Mouse (Mus musculus) C2C12 (cell line): ENCODE data around the gene Arhgef2. TPM values are rescaled to one million over a fixed set of nuclear protein-coding genes. Genes with fewer than 3 reads are reported as not detected.

ENCODE experiments used
- H3K27me3 ChIP-seq: one replicate; pipeline ENCODE4 v1.6.1; 2011; ENCODE audit not compliant: control insufficient read depth, insufficient read depth, insufficient read length
- H3K36me3 ChIP-seq: one replicate; pipeline ENCODE4 v1.6.1; 2011; ENCODE audit not compliant: control insufficient read depth, insufficient read depth
- H3K4me3 ChIP-seq: one replicate; pipeline ENCODE4 v1.5.1; 2011; ENCODE audit warnings: mild to moderate bottlenecking, control low read depth; ENCODE audit not compliant: poor library complexity, insufficient read depth, severe bottlenecking
- H3K79me2 ChIP-seq: one replicate; pipeline ENCODE4 v1.6.1; 2011; ENCODE audit not compliant: control insufficient read depth, insufficient read depth
- H3K79me3 ChIP-seq: one replicate; pipeline ENCODE4 v1.6.1; 2011; ENCODE audit warnings: low read depth, control low read depth
- H3ac ChIP-seq: one replicate; pipeline ENCODE3; 2011; ENCODE audit warnings: low read depth; ENCODE audit not compliant: control insufficient read depth, insufficient read length
- CEBPB ChIP-seq: IDR thresholded peaks from one replicate; pipeline ENCODE4 v1.6.1; 2011; ENCODE audit warnings: low read depth, mild to moderate bottlenecking, control low read depth, moderate library complexity
- CTCF ChIP-seq: IDR thresholded peaks from one replicate; pipeline ENCODE4 v1.5.1; 2011; ENCODE audit not compliant: control insufficient read depth, insufficient read depth, insufficient read length
- FOSL1 ChIP-seq: IDR thresholded peaks from one replicate; pipeline ENCODE4 v1.8.0; 2011; ENCODE audit warnings: mild to moderate bottlenecking, low read length; ENCODE audit not compliant: poor library complexity, insufficient read depth, severe bottlenecking
- MAX ChIP-seq: IDR thresholded peaks from one replicate; pipeline ENCODE4 v1.6.1; 2011; ENCODE audit warnings: mild to moderate bottlenecking, control low read depth
- MYOD1 ChIP-seq: IDR thresholded peaks from one replicate; pipeline ENCODE4 v1.6.1; 2011; ENCODE audit warnings: low read depth; ENCODE audit not compliant: control insufficient read depth, insufficient read length
- MYOG ChIP-seq: IDR thresholded peaks from one replicate; pipeline ENCODE4 v1.6.1; 2011; ENCODE audit not compliant: control insufficient read depth, insufficient read length; ENCODE audit errors: extremely low read depth
- USF1 ChIP-seq: IDR thresholded peaks from one replicate; pipeline ENCODE4 v1.6.1; 2011; ENCODE audit warnings: low read depth, mild to moderate bottlenecking, control low read depth, moderate library complexity
- polyA plus RNA-seq: library from polyadenylated mRNA; unstranded; fragments of >200 nt; fragmentation: generic; extraction: Trizol; gene quantifications from one replicate; pipeline ENCODE4 v1.2.1, GENCODE M21; 2012; ENCODE audit warnings: missing spikeins

Gene Arhgef2
- polyA plus RNA-seq, 1 experiment, result 88.3 TPM

- no peak within 1 kb of the TSS for H3K4me3 ChIP-seq
- peaks cover 9% of the 10 kb centered on the region for H3K36me3 ChIP-seq
- H3K27me3 ChIP-seq, result no peaks in the 10 kb centered on the region
- no peaks in the 10 kb centered on the region for H3K79me2 ChIP-seq
- no peak within 1 kb of the TSS for H3ac ChIP-seq
- H3K79me3 ChIP-seq, result no peaks in the 10 kb centered on the region
- TF ChIP-seq MAX, result no peak
- TF ChIP-seq CTCF, result no peak
- TF ChIP-seq USF1, result no peak
- TF ChIP-seq MYOD1, result no peak
Observed at GRCm38 (mm10) chr3:88652846-88653515, 47.2 kb downstream of the Arhgef2 start, which contains the start of gene Rxfp4. Gene Rxfp4 (minus strand): TSS chr3:88653142.

- H3K79me3 ChIP-seq, result no peaks in the 10 kb centered on the region
- H3K27me3 ChIP-seq, result no peaks in the 10 kb centered on the region
- TF ChIP-seq CEBPB (no peak), USF1 (no peak), CTCF (no peak), MAX (no peak), MYOG (no peak), FOSL1 (no peak), MYOD1 (no peak)
- H3K79me2 ChIP-seq, result no peaks in the 10 kb centered on the region
- H3K4me3 ChIP-seq, result no peak overlapping the region
- no peak overlapping the region for H3ac ChIP-seq
- peaks cover 2% of the 10 kb centered on the region for H3K36me3 ChIP-seq
Observed at GRCm38 (mm10) chr3:88653516-88654370, 48.0 kb downstream of the Arhgef2 start.

- peak; percentile 51 for TF ChIP-seq USF1
- TF ChIP-seq MAX, result no peak
- TF ChIP-seq MYOD1, result peak; percentile 43
- no peaks in the 10 kb centered on the region for H3K79me2 ChIP-seq
- no peaks in the 10 kb centered on the region for H3K79me3 ChIP-seq
- H3K36me3 ChIP-seq, result no peaks in the 10 kb centered on the region
- H3ac ChIP-seq, result no peak overlapping the region
- no peaks in the 10 kb centered on the region for H3K27me3 ChIP-seq
- no peak overlapping the region for H3K4me3 ChIP-seq
Observed at GRCm38 (mm10) chr3:88654621-88655020, 48.9 kb downstream of the Arhgef2 start.

GRCm38 (mm10) chr3:88655619-88656018 lies 49.9 kb downstream of the Arhgef2 start:
- Histone ChIP-seq H3K27me3 (no peaks in the 10 kb centered on the region), H3K4me3 (no peak overlapping the region), H3K79me2 (no peaks in the 10 kb centered on the region), H3K79me3 (no peaks in the 10 kb centered on the region), H3K36me3 (no peaks in the 10 kb centered on the region), H3ac (no peak overlapping the region)
- no peak for TF ChIP-seq MYOD1
- TF ChIP-seq MAX, result no peak
- TF ChIP-seq CTCF, result no peak

GRCm38 (mm10) chr3:88658441-88659127 lies 52.8 kb downstream of the Arhgef2 start:
- Histone ChIP-seq H3K4me3 (no peak overlapping the region), H3K27me3 (no peaks in the 10 kb centered on the region), H3K79me3 (no peaks in the 10 kb centered on the region), H3K79me2 (no peaks in the 10 kb centered on the region), H3K36me3 (no peaks in the 10 kb centered on the region), H3ac (no peak overlapping the region)
- TF ChIP-seq CTCF, result no peak
- no peak for TF ChIP-seq MYOD1
- no peak for TF ChIP-seq CEBPB
- TF ChIP-seq MYOG, result no peak
- TF ChIP-seq FOSL1, result no peak
- TF ChIP-seq MAX, result no peak
- TF ChIP-seq USF1, result no peak

GRCm38 (mm10) chr3:88659798-88660197 lies 54.0 kb downstream of the Arhgef2 start:
- TF ChIP-seq MYOD1 (no peak), USF1 (peak; percentile 58)
- no peaks in the 10 kb centered on the region for H3K36me3 ChIP-seq
- H3ac ChIP-seq, result no peak overlapping the region
- H3K79me3 ChIP-seq, result no peaks in the 10 kb centered on the region
- no peak overlapping the region for H3K4me3 ChIP-seq
- H3K79me2 ChIP-seq, result no peaks in the 10 kb centered on the region
- no peaks in the 10 kb centered on the region for H3K27me3 ChIP-seq
